Mouse (Mus musculus): ENCODE results near the gene Shisa9. TPM values are rescaled to one million over a fixed set of nuclear protein-coding genes. Genes with fewer than 3 reads are reported as not detected.

Gene Shisa9
- total RNA-seq, 2 experiments from 2014 or later: 4.6 to 6.0 TPM

- DNase-seq (ENCODE audit: low spot score in 2 of 2): no peak
These were observed 68.1 kb downstream of the Shisa9 start for GRCm38 (mm10) chr16:12052051-12052450.

GRCm38 (mm10) chr16:12072573-12072972, 88.7 kb downstream of the Shisa9 start:
- DNase-seq (ENCODE audit: low spot score in 2 of 2): no peak

- DNase-seq (ENCODE audit: low spot score in 2 of 2): no peak
These were observed 92.4 kb downstream of the Shisa9 start for GRCm38 (mm10) chr16:12076270-12076669.

GRCm38 (mm10) chr16:12076700-12077099, 92.8 kb downstream of the Shisa9 start:
- no peak for DNase-seq (ENCODE audit: low spot score in 2 of 2)

- no peak for DNase-seq (ENCODE audit: low spot score in 2 of 2)
These were observed 99.2 kb downstream of the Shisa9 start for GRCm38 (mm10) chr16:12083082-12083481.

GRCm38 (mm10) chr16:12090604-12091235, 106.8 kb downstream of the Shisa9 start:
- no peak for DNase-seq (ENCODE audit: low spot score in 2 of 2)

GRCm38 (mm10) chr16:12093253-12093652, 109.3 kb downstream of the Shisa9 start:
- DNase-seq (ENCODE audit: low spot score in 2 of 2): no peak

GRCm38 (mm10) chr16:12094784-12095315, 110.9 kb downstream of the Shisa9 start:
- DNase-seq (ENCODE audit: low spot score in 2 of 2): no peak

- DNase-seq (ENCODE audit: low spot score in 2 of 2): no peak
These were observed 111.5 kb downstream of the Shisa9 start for GRCm38 (mm10) chr16:12095365-12095764.

- no peak for DNase-seq (ENCODE audit: low spot score in 2 of 2)
These were observed 124.5 kb downstream of the Shisa9 start for GRCm38 (mm10) chr16:12108436-12108835.

- no peak for DNase-seq (ENCODE audit: low spot score in 2 of 2)
These were observed 127.0 kb downstream of the Shisa9 start for GRCm38 (mm10) chr16:12110851-12111437.

- no peak for DNase-seq (ENCODE audit: low spot score in 2 of 2)
These were observed 130.5 kb downstream of the Shisa9 start for GRCm38 (mm10) chr16:12114396-12114795.

GRCm38 (mm10) chr16:12115040-12115856, 131.3 kb downstream of the Shisa9 start:
- no peak for DNase-seq (ENCODE audit: low spot score in 2 of 2)

GRCm38 (mm10) chr16:12116926-12117325, 133.0 kb downstream of the Shisa9 start:
- no peak for DNase-seq (ENCODE audit: low spot score in 2 of 2)

- no peak for DNase-seq (ENCODE audit: low spot score in 2 of 2)
These were observed 135.6 kb downstream of the Shisa9 start for GRCm38 (mm10) chr16:12119463-12119862.

GRCm38 (mm10) chr16:12129782-12130181, 145.9 kb downstream of the Shisa9 start:
- DNase-seq (ENCODE audit: low spot score in 2 of 2): no peak

GRCm38 (mm10) chr16:12146666-12147065, 162.8 kb downstream of the Shisa9 start:
- no peak for DNase-seq (ENCODE audit: low spot score in 2 of 2)

- no peak for DNase-seq (ENCODE audit: low spot score in 2 of 2)
These were observed 168.1 kb downstream of the Shisa9 start for GRCm38 (mm10) chr16:12151986-12152385.

- DNase-seq (ENCODE audit: low spot score in 2 of 2): no peak
These were observed 170.6 kb downstream of the Shisa9 start for GRCm38 (mm10) chr16:12154476-12154875.

GRCm38 (mm10) chr16:12173482-12174041, 189.6 kb downstream of the Shisa9 start:
- DNase-seq (ENCODE audit: low spot score in 2 of 2): no peak

- no peak for DNase-seq (ENCODE audit: low spot score in 2 of 2)
These were observed 194.1 kb downstream of the Shisa9 start for GRCm38 (mm10) chr16:12178031-12178430.

GRCm38 (mm10) chr16:12189739-12190138, 205.8 kb downstream of the Shisa9 start:
- no peak for DNase-seq (ENCODE audit: low spot score in 2 of 2)
